Mouse (Mus musculus) intestine, postnatal 0 days (tissue): Measurements from ENCODE around the gene Sik3. TPM values are rescaled to one million over a fixed set of nuclear protein-coding genes. Genes with fewer than 3 reads are reported as not detected.

Experiments
- ATAC-seq: fragments of 200-750 bp; cut with Nextera tagmentation; 2 replicates; pipeline ENCODE4 v1.8.0; 2017; ENCODE audit warnings: mild to moderate bottlenecking, moderate TSS enrichment, moderate library complexity
- H3K27ac ChIP-seq: fragments of 300-500 bp; sonication (generic); 2 replicates; pipeline ENCODE4 v1.5.1; 2014; ENCODE audit warnings: mild to moderate bottlenecking, low read depth, low read length, moderate library complexity
- H3K27me3 ChIP-seq: fragments of 300-500 bp; sonication (generic); replicated peaks from 2 replicates; pipeline ENCODE4 v1.6.1; 2014; ENCODE audit warnings: low read length, mixed read lengths; ENCODE audit not compliant: control insufficient read depth, insufficient read depth
- H3K36me3 ChIP-seq: fragments of 300-500 bp; sonication (generic); 2 replicates; pipeline ENCODE4 v1.6.1; 2014; ENCODE audit warnings: mild to moderate bottlenecking, moderate library complexity; ENCODE audit not compliant: control insufficient read depth, insufficient read depth
- H3K4me1 ChIP-seq: fragments of 300-500 bp; sonication (generic); replicated peaks from 2 replicates; pipeline ENCODE4 v1.6.1; 2014; ENCODE audit warnings: antibody characterized with exemption, low read length, mixed read lengths; ENCODE audit not compliant: control insufficient read depth, insufficient read depth
- H3K4me2 ChIP-seq: fragments of 300-500 bp; sonication (generic); replicated peaks from 2 replicates; pipeline ENCODE4 v1.6.1; 2014; ENCODE audit warnings: low read depth, mild to moderate bottlenecking, moderate library complexity
- H3K4me3 ChIP-seq: fragments of 300-500 bp; sonication (generic); 2 replicates; pipeline ENCODE4 v1.5.1; 2014; ENCODE audit warnings: low read depth, low read length
- H3K9ac ChIP-seq: fragments of 300-500 bp; sonication (generic); 2 replicates; pipeline ENCODE4 v1.6.1; 2014; ENCODE audit warnings: mild to moderate bottlenecking, low read depth, low read length
- H3K9me3 ChIP-seq: fragments of 300-500 bp; sonication (generic); 2 replicates; pipeline ENCODE4 v1.6.1; 2016; ENCODE audit warnings: mixed run types; ENCODE audit not compliant: control insufficient read depth
- CTCF ChIP-seq: sonication (generic); IDR thresholded peaks from 2 replicates; pipeline ENCODE4 v1.5.1; 2016; ENCODE audit warnings: low read depth, mild to moderate bottlenecking, control low read depth, antibody characterized with exemption, moderate library complexity
- WGBS: fragments of 180-500 bp; shearing (Covaris S2); extraction: QIAGEN DNeasy Blood & Tissue Kit; methylation state at CpG from one replicate; pipeline ENCODE4 v1.1.7; 2014; 5-methylcytosine and 5-hydroxymethylcytosine counted together
- polyA plus RNA-seq: library from polyadenylated mRNA; unstranded; fragments of >200 nt; fragmentation: Nextera tagmentation; extraction: Ambion mirVana; gene quantifications from 2 replicates; pipeline ENCODE4 v1.2.1, GENCODE M21; 2015

Sik3 gene
- polyA plus RNA-seq, 1 experiment from 2014 or later, result 7.4 TPM

- H3K9me3 ChIP-seq, result no peaks in the 10 kb centered on the region
- ATAC-seq, result no peak
- no peak overlapping the region for H3K27ac ChIP-seq
- no peak overlapping the region for H3K4me3 ChIP-seq
- peak overlapping the region; percentile 37; the same call in 1 of the 2 replicates for H3K4me2 ChIP-seq
- H3K9ac ChIP-seq, result no peak overlapping the region
- H3K36me3 ChIP-seq, result no peaks in the 10 kb centered on the region
- H3K27me3 ChIP-seq, result no peaks in the 10 kb centered on the region
- WGBS, result 81% methylated on average over 5 of the region's 5 CpGs
- no peak for TF ChIP-seq CTCF
- peaks cover 13% of the 10 kb centered on the region for H3K4me1 ChIP-seq
Observed at GRCm38 (mm10) chr9:46099107-46099506, 86.5 kb downstream of the Sik3 start.

DNA sequence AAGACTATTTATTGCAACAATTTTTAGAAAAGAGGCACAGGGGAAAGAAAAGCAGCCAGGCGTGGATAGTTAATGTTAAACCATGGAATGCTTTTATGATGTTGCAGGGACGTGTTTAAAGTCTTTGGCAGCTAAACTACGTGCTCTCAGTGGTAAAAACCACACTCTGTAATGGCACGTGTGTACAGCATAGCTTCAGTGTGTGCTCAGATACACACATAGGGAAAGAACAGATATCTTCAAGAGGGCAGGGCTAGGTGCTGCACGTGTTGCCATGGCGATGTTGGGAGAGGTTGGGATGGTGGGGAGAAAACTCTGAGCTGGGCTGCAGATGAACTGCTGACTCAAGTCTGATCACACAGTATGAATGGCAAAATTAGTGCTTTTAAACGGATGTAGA, 90.5 kb downstream of the Sik3 start:
- TF ChIP-seq CTCF, result no peak
- Histone ChIP-seq H3K4me1 (peaks cover 12% of the 10 kb centered on the region), H3K9ac (no peak overlapping the region), H3K4me2 (no peak overlapping the region), H3K27me3 (no peaks in the 10 kb centered on the region), H3K4me3 (no peak overlapping the region), H3K36me3 (no peaks in the 10 kb centered on the region), H3K27ac (no peak overlapping the region), H3K9me3 (no peaks in the 10 kb centered on the region)
- ATAC-seq, result peak; percentile 58
- WGBS, result 35% methylated on average over 7 of the region's 7 CpGs

GRCm38 (mm10) chr9:46106105-46106504, 93.5 kb downstream of the Sik3 start:
- no peak overlapping the region for H3K9ac ChIP-seq
- H3K4me1 ChIP-seq, result 0 out of 2 replicates have a peak, but pooled peaks cover 4% of the 10 kb centered on the region
- H3K36me3 ChIP-seq, result no peaks in the 10 kb centered on the region
- no peaks in the 10 kb centered on the region for H3K9me3 ChIP-seq
- H3K4me2 ChIP-seq, result no peak overlapping the region
- no peak for ATAC-seq
- no peak overlapping the region for H3K27ac ChIP-seq
- 83% methylated on average over 9 of the region's 9 CpGs for WGBS
- no peak for TF ChIP-seq CTCF
- no peaks in the 10 kb centered on the region for H3K27me3 ChIP-seq
- no peak overlapping the region for H3K4me3 ChIP-seq

DNA sequence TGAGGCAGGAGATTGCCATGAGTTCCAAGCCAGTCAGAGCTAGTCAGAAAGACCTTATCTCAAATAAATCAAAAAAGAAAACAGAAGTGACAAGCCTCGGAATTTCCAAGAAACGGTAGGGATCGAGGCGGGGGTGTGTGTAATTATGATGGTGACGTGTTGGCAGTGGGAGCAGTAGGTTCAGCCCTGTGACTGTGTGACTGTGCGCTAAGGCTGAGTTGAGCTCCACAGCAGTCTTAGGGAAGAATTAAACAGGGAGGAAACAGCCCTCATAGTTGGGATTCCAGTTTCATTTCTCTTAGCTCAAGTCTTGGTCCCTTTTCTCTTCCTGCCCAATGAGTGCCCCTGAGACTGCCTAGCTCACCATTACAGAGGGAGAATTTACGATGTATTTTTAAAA, 98.0 kb downstream of the Sik3 start:
- H3K9ac ChIP-seq, result no peak overlapping the region
- no peaks in the 10 kb centered on the region for H3K36me3 ChIP-seq
- H3K4me3 ChIP-seq, result no peak overlapping the region
- H3K27me3 ChIP-seq, result no peaks in the 10 kb centered on the region
- 0 out of 2 replicates have a peak, but pooled peaks cover 12% of the 10 kb centered on the region for H3K4me1 ChIP-seq
- no peaks in the 10 kb centered on the region for H3K9me3 ChIP-seq
- WGBS, result 17% methylated on average over 7 of the region's 7 CpGs
- peak overlapping the region; percentile 9; the same call in 1 of the 2 replicates for H3K27ac ChIP-seq
- no peak for TF ChIP-seq CTCF
- ATAC-seq, result 0 out of 2 replicates have a peak, but pooled peaks have one; percentile 36
- H3K4me2 ChIP-seq, result peak overlapping the region; percentile 9; the same call in 1 of the 2 replicates

GRCm38 (mm10) chr9:46111334-46111733, 98.7 kb downstream of the Sik3 start:
- Histone ChIP-seq H3K4me1 (0 out of 2 replicates have a peak, but pooled peaks cover 12% of the 10 kb centered on the region), H3K4me2 (no peak overlapping the region), H3K36me3 (no peaks in the 10 kb centered on the region), H3K9me3 (no peaks in the 10 kb centered on the region), H3K9ac (no peak overlapping the region), H3K27me3 (no peaks in the 10 kb centered on the region), H3K27ac (no peak overlapping the region), H3K4me3 (no peak overlapping the region)
- TF ChIP-seq CTCF, result no peak
- no peak for ATAC-seq

DNA sequence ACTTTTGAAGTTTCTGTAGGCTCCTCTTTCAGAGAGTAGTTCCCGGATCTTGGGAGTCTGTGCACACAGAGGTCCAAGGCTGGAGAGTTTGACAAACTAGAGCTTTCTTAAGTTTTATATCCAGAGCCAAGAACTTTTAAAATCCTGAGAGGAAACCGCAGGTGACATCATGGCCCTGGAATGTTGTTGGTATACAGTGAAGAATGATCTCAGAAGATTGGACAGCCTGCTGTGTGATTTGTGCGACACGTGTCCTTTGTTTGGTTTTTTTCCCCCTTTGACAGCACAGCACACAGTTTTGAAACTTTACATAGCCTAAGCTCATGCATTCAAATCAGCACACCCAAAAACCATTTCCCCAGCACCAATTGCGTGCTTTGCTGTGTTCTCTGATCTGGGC, 99.6 kb downstream of the Sik3 start:
- Histone ChIP-seq H3K4me2 (no peak overlapping the region), H3K27ac (no peak overlapping the region), H3K9me3 (no peaks in the 10 kb centered on the region), H3K4me1 (0 out of 2 replicates have a peak, but pooled peaks cover 12% of the 10 kb centered on the region), H3K36me3 (no peaks in the 10 kb centered on the region; the same call in 1 of the 2 replicates), H3K4me3 (no peak overlapping the region), H3K27me3 (no peaks in the 10 kb centered on the region), H3K9ac (no peak overlapping the region)
- ATAC-seq, result no peak
- TF ChIP-seq CTCF, result no peak
- WGBS, result 49% methylated on average over 5 of the region's 5 CpGs
